Mouse (Mus musculus) lung, postnatal 0 days (tissue): ENCODE data around the gene Nckap5.

Experiments
- CTCF ChIP-seq: IDR thresholded peaks from 2 replicates; pipeline ENCODE4 v1.5.1; 2016; ENCODE audit warnings: antibody characterized with exemption, mild to moderate bottlenecking
- EP300 ChIP-seq: IDR thresholded peaks from 2 replicates; pipeline ENCODE4 v1.6.1; 2016; ENCODE audit warnings: antibody characterized with exemption, mild to moderate bottlenecking, control low read depth

DNA sequence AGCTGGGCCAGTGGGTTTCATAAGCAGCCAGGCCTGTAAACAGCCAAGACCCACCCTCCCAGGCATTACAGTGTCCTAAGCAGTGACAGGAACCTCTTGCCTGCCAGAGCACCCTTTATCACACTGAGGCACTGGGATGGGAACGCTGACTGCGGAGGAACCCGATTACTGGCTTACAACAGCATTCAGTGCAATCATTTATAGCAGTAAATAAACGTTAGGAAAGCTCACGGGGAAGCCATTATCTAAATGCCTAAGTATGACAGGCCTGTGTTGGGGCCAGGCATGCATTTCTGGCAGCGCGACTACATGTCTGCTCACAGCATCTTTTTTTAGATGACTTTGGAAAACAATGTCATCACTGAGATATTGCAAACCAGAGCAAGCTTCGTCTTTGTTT is 28.9 kb downstream of the Nckap5 start:
- TF ChIP-seq CTCF (no peak), EP300 (no peak)
